Comparison of ENCODE assay signal across 14 mouse cellular contexts in the genomic region with DNA sequence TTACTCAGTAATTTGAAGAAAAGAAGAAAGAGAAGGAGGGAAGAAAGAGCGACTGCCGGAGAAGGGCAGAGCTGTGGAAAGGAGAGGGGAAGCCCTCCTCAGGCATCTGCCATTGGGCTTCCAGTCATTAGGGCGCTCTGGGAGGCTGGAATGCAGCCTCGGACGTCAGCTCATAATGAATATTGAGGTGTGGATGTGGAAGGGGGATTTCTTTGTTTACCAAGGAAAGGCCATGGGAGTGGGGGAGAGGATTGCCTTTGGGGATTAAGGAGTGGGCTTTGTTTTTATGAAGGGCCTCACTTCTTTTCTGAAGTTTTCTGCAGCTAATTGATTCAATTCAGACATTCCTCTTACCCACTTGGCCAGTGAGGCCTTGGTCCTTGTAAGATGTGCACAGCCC. TPM values are rescaled to one million over a fixed set of nuclear protein-coding genes. Genes with fewer than 3 reads are reported as not detected.
DNase-seq lines count a peak whose midpoint lies in the region; ATAC-seq lines count a peak whose summit lies in the region.
"Had no signal": no experiment of that assay in that cellular context is flagged by ENCODE, and none has a peak within 500 bp of the region (broad histone marks: within the 10 kb centered on the region; RNA-seq: fewer than 3 reads in every experiment).

No protein-coding gene starts in this region.

- H3K9me3 ChIP-seq in forebrain, embryonic 10.5 days = no peaks in the 10 kb centered on the region
- H3K9me3 ChIP-seq in hindbrain, embryonic 13.5 days = no peaks in the 10 kb centered on the region
- no peaks in the 10 kb centered on the region for H3K9me3 ChIP-seq in midbrain, embryonic 16.5 days (replicated peaks; ENCODE audit: control insufficient read depth, low read length, poor library complexity, severe bottlenecking)
- H3K9me3 ChIP-seq in liver, embryonic 12.5 days (replicated peaks) = no peaks in the 10 kb centered on the region
- H3K9me3 ChIP-seq: heart, embryonic 13.5 days; limb, embryonic 15.5 days had no signal

- H3K36me3 ChIP-seq in forebrain, embryonic 10.5 days (replicated peaks) = peaks cover 88% of the 10 kb centered on the region
- peaks cover 33% of the 10 kb centered on the region for H3K36me3 ChIP-seq in hindbrain, embryonic 13.5 days
- no peaks in the 10 kb centered on the region for H3K36me3 ChIP-seq in midbrain, embryonic 16.5 days (ENCODE audit: control insufficient read depth, insufficient read depth, low read length)
- H3K36me3 ChIP-seq in liver, embryonic 12.5 days = no peaks in the 10 kb centered on the region
- H3K36me3 ChIP-seq: heart, embryonic 13.5 days; limb, embryonic 15.5 days had no signal

- H3K27ac ChIP-seq in forebrain, embryonic 10.5 days = peak overlapping the region; percentile 98
- H3K27ac ChIP-seq in hindbrain, embryonic 13.5 days = peak overlapping the region; percentile 99
- peak overlapping the region; percentile 75 for H3K27ac ChIP-seq in midbrain, embryonic 16.5 days (ENCODE audit: low read length)
- no peak overlapping the region for H3K27ac ChIP-seq in liver, embryonic 12.5 days
- H3K27ac ChIP-seq: heart, embryonic 13.5 days; limb, embryonic 15.5 days had no signal

- H3K4me3 ChIP-seq in forebrain, embryonic 10.5 days = peak overlapping the region; percentile 86
- peak overlapping the region; percentile 95 for H3K4me3 ChIP-seq in hindbrain, embryonic 13.5 days
- H3K4me3 ChIP-seq in midbrain, embryonic 16.5 days (ENCODE audit: low read depth, low read length) = 0 out of 2 replicates have a peak overlapping the region, but pooled peaks have one; percentile 1
- H3K4me3 ChIP-seq in liver, embryonic 12.5 days = no peak overlapping the region
- H3K4me3 ChIP-seq: heart, embryonic 13.5 days; limb, embryonic 15.5 days had no signal

- peaks cover 98% of the 10 kb centered on the region for H3K4me1 ChIP-seq in forebrain, embryonic 10.5 days
- peaks cover 96% of the 10 kb centered on the region for H3K4me1 ChIP-seq in hindbrain, embryonic 13.5 days (replicated peaks)
- H3K4me1 ChIP-seq in midbrain, embryonic 16.5 days (ENCODE audit: control insufficient read depth, insufficient read depth, low read length) = peaks cover 42% of the 10 kb centered on the region
- peaks cover 11% of the 10 kb centered on the region for H3K4me1 ChIP-seq in liver, embryonic 12.5 days

- no peak for ATAC-seq in hindbrain, embryonic 13.5 days (ENCODE audit: low FRiP score)
- no peak for ATAC-seq in midbrain, embryonic 16.5 days
- no peak for ATAC-seq in liver, embryonic 12.5 days
- no peak for ATAC-seq in monocyte, adult 5-6 weeks (replicated peaks; ENCODE audit: insufficient number of reproducible peaks, low FRiP score, low TSS enrichment, poor library complexity, severe bottlenecking)

- 3% methylated on average over 5 of the region's 5 CpGs for WGBS in forebrain, embryonic 10.5 days
- WGBS in hindbrain, embryonic 13.5 days = 5% methylated on average over 5 of the region's 5 CpGs
- WGBS in midbrain, embryonic 16.5 days = 8% methylated on average over 5 of the region's 5 CpGs
- 7% methylated on average over 5 of the region's 5 CpGs for WGBS in liver, embryonic 12.5 days (ENCODE audit: insufficient replicate concordance)

- DNase-seq in cerebellum, postnatal 10 days = peak; percentile 51 to 55
- DNase-seq in cerebellum, adult 9-11 months = no peak
- DNase-seq in forebrain, embryonic 10.5 days (ENCODE audit: extremely low spot score, low spot score) = peak; percentile 74
- no peak for DNase-seq in urinary bladder, adult 2 months (ENCODE audit: low spot score)
- DNase-seq: adrenal gland, postnatal 14 days; embryo, embryonic 11 days; gastrocnemius, postnatal 14 days; kidney, postnatal 14 days had no signal

- peak overlapping the region; percentile 100 for H3K9ac ChIP-seq in hindbrain, embryonic 13.5 days
- H3K9ac ChIP-seq in midbrain, embryonic 16.5 days (ENCODE audit: low read depth, low read length) = 0 out of 2 replicates have a peak overlapping the region, but pooled peaks have one; percentile 28
- H3K9ac ChIP-seq in liver, embryonic 12.5 days = no peak overlapping the region
- H3K9ac ChIP-seq: heart, embryonic 13.5 days; limb, embryonic 15.5 days had no signal

- peak overlapping the region; percentile 96 for H3K4me2 ChIP-seq in hindbrain, embryonic 13.5 days
- peak overlapping the region; percentile 40 for H3K4me2 ChIP-seq in midbrain, embryonic 16.5 days (ENCODE audit: low read length)
- H3K4me2 ChIP-seq in liver, embryonic 12.5 days = no peak overlapping the region
- H3K4me2 ChIP-seq: heart, embryonic 13.5 days; limb, embryonic 15.5 days had no signal

- peaks cover 100% of the 10 kb centered on the region for H3K27me3 ChIP-seq in forebrain, embryonic 10.5 days (ENCODE audit: poor library complexity, severe bottlenecking)
- H3K27me3 ChIP-seq in hindbrain, embryonic 13.5 days = peaks cover 37% of the 10 kb centered on the region; the same call in 1 of the 2 replicates
- H3K27me3 ChIP-seq in midbrain, embryonic 16.5 days (ENCODE audit: control insufficient read depth, insufficient read depth, low read depth, low read length) = peaks cover 8% of the 10 kb centered on the region; the same call in 1 of the 2 replicates
- H3K27me3 ChIP-seq in liver, embryonic 12.5 days (replicated peaks) = peaks cover 100% of the 10 kb centered on the region

RNA-seq across cellular contexts. Expression of gene Polg, which starts 45.5 kb away (rescaled TPM):
- 42.1 and 46.4 TPM in 2 replicates for polyA plus RNA-seq in forebrain, embryonic 10.5 days (2016; fragmentation: Nextera tagmentation; extraction: Ambion mirVana)
- polyA plus RNA-seq in hindbrain, embryonic 13.5 days (2015; fragmentation: Nextera tagmentation; extraction: Ambion mirVana) = 21.9 and 22.5 TPM in 2 replicates
- polyA plus RNA-seq in midbrain, embryonic 16.5 days (2015; fragmentation: Nextera tagmentation; extraction: Ambion mirVana) = 19.7 and 22.0 TPM in 2 replicates
- 33.1 and 33.8 TPM in 2 replicates for polyA plus RNA-seq in liver, embryonic 12.5 days (2016; fragmentation: Nextera tagmentation; extraction: Ambion mirVana)
- total RNA-seq in monocyte, adult 5-6 weeks (2017) = 70.5 to 97.7 TPM (median 92.7 TPM) in 3 replicates
- 50.9 and 56.0 TPM in 2 replicates for polyA plus RNA-seq in urinary bladder, adult 2 months (2012; rRNA removed)

Comparison
In these comparisons a context has a peak if more than half of its experiments do, and no peak if none do; other contexts are left out.
1. DNase-seq: peak in cerebellum, postnatal 10 days (2 of 2) and forebrain, embryonic 10.5 days (single experiment); none in cerebellum, adult 9-11 months (single experiment) and urinary bladder, adult 2 months (single experiment).